Comparison of ENCODE assay signal across 25 mouse cellular contexts in genomic region chr1:80499264-80499663, GRCm38 (mm10). TPM values are rescaled to one million over a fixed set of nuclear protein-coding genes. Genes with fewer than 3 reads are reported as not detected.
DNase-seq lines count a peak whose midpoint lies in the region; ATAC-seq and TF ChIP-seq lines count a peak whose summit lies in the region.
"Had no signal": no experiment of that assay in that cellular context is flagged by ENCODE, and none has a peak within 500 bp of the region (broad histone marks: within the 10 kb centered on the region; RNA-seq: fewer than 3 reads in every experiment).

No protein-coding gene starts in this region.

- H3K27ac ChIP-seq in forebrain, embryonic 13.5 days, result no peak overlapping the region
- no peak overlapping the region for H3K27ac ChIP-seq in forebrain, embryonic 10.5 days
- H3K27ac ChIP-seq in hindbrain, embryonic 15.5 days (replicated peaks), result no peak overlapping the region
- H3K27ac ChIP-seq in hindbrain, embryonic 10.5 days, result no peak overlapping the region
- H3K27ac ChIP-seq in hindbrain, embryonic 16.5 days (ENCODE audit: low read depth, low read length), result no peak overlapping the region
- no peak overlapping the region for H3K27ac ChIP-seq in midbrain, postnatal 0 days (ENCODE audit: low read depth, low read length)
- H3K27ac ChIP-seq: embryonic facial prominence, embryonic 13.5 days; forebrain, embryonic 15.5 days; heart, adult 2 months; intestine, embryonic 15.5 days had no signal

- H3K4me1 ChIP-seq in forebrain, embryonic 13.5 days, result no peaks in the 10 kb centered on the region
- no peaks in the 10 kb centered on the region for H3K4me1 ChIP-seq in forebrain, embryonic 10.5 days
- no peaks in the 10 kb centered on the region for H3K4me1 ChIP-seq in hindbrain, embryonic 15.5 days (replicated peaks)
- 0 out of 2 replicates have a peak, but pooled peaks cover 4% of the 10 kb centered on the region for H3K4me1 ChIP-seq in hindbrain, embryonic 10.5 days (replicated peaks)
- no peaks in the 10 kb centered on the region for H3K4me1 ChIP-seq in hindbrain, embryonic 16.5 days (ENCODE audit: control insufficient read depth, insufficient read depth, low read depth, low read length)
- no peaks in the 10 kb centered on the region for H3K4me1 ChIP-seq in midbrain, postnatal 0 days (ENCODE audit: insufficient read depth, low read length)
- H3K4me1 ChIP-seq: heart, embryonic 12.5 days; intestine, embryonic 15.5 days had no signal

- no peak overlapping the region for H3K4me2 ChIP-seq in forebrain, embryonic 13.5 days
- no peak overlapping the region for H3K4me2 ChIP-seq in hindbrain, embryonic 15.5 days
- no peak overlapping the region for H3K4me2 ChIP-seq in hindbrain, embryonic 16.5 days (ENCODE audit: low read length)
- H3K4me2 ChIP-seq in midbrain, postnatal 0 days (ENCODE audit: low read depth, low read length, poor library complexity, severe bottlenecking), result no peak overlapping the region
- H3K4me2 ChIP-seq: embryonic facial prominence, embryonic 13.5 days; forebrain, embryonic 15.5 days; heart, embryonic 12.5 days; intestine, embryonic 15.5 days had no signal

- ATAC-seq in forebrain, embryonic 13.5 days, result 0 out of 2 replicates have a peak, but pooled peaks have one; percentile 27
- ATAC-seq in hindbrain, embryonic 15.5 days (ENCODE audit: low FRiP score, low read depth), result peak; percentile 61
- ATAC-seq in hindbrain, embryonic 16.5 days, result peak; percentile 64; the same call in 1 of the 2 replicates
- peak; percentile 52 for ATAC-seq in midbrain, postnatal 0 days (ENCODE audit: low FRiP score)
- ATAC-seq: CD4-positive, CD25-positive, alpha-beta regulatory T cell, adult 4 months; forebrain, embryonic 15.5 days; intestine, embryonic 15.5 days had no signal

- no peak for DNase-seq in forebrain, embryonic 10.5 days (ENCODE audit: extremely low spot score, low spot score)
- no peak for DNase-seq in hindbrain, embryonic 10.5 days (ENCODE audit: low spot score)
- peak; percentile 22 for DNase-seq in midbrain, postnatal 0 days (ENCODE audit: low spot score)
- no peak for DNase-seq in left cerebral cortex, postnatal 25 days (ENCODE audit: low spot score in 2 of 2)
- DNase-seq: adrenal gland, postnatal 10 days; B cell, adult 2 months; cerebellum, adult 11-12 months; cerebellum, adult 9-11 months; cerebellum, postnatal 36 days; gastrocnemius, postnatal 14 days; heart, adult 2 months had no signal

- no peak overlapping the region for H3K4me3 ChIP-seq in forebrain, embryonic 13.5 days
- no peak overlapping the region for H3K4me3 ChIP-seq in forebrain, embryonic 10.5 days
- no peak overlapping the region for H3K4me3 ChIP-seq in hindbrain, embryonic 15.5 days
- H3K4me3 ChIP-seq in hindbrain, embryonic 10.5 days, result no peak overlapping the region
- H3K4me3 ChIP-seq in hindbrain, embryonic 16.5 days (ENCODE audit: low read length), result no peak overlapping the region
- no peak overlapping the region for H3K4me3 ChIP-seq in midbrain, postnatal 0 days (ENCODE audit: low read depth, low read length)
- H3K4me3 ChIP-seq: embryonic facial prominence, embryonic 13.5 days; forebrain, embryonic 15.5 days; heart, adult 2 months; heart, embryonic 12.5 days; intestine, embryonic 15.5 days had no signal

- H3K36me3 ChIP-seq in forebrain, embryonic 13.5 days (ENCODE audit: poor library complexity, severe bottlenecking), result no peaks in the 10 kb centered on the region
- no peaks in the 10 kb centered on the region for H3K36me3 ChIP-seq in forebrain, embryonic 10.5 days (replicated peaks)
- H3K36me3 ChIP-seq in hindbrain, embryonic 15.5 days, result no peaks in the 10 kb centered on the region
- H3K36me3 ChIP-seq in hindbrain, embryonic 10.5 days, result no peaks in the 10 kb centered on the region
- H3K36me3 ChIP-seq in hindbrain, embryonic 16.5 days (ENCODE audit: control insufficient read depth, insufficient read depth, low read length), result no peaks in the 10 kb centered on the region
- no peaks in the 10 kb centered on the region for H3K36me3 ChIP-seq in midbrain, postnatal 0 days (ENCODE audit: insufficient read depth, low read length)
- H3K36me3 ChIP-seq: embryonic facial prominence, embryonic 13.5 days; forebrain, embryonic 15.5 days; G1E; heart, embryonic 12.5 days; intestine, embryonic 15.5 days had no signal

- H3K9me3 ChIP-seq in forebrain, embryonic 13.5 days (replicated peaks), result no peaks in the 10 kb centered on the region
- no peaks in the 10 kb centered on the region for H3K9me3 ChIP-seq in forebrain, embryonic 10.5 days
- H3K9me3 ChIP-seq in hindbrain, embryonic 15.5 days, result no peaks in the 10 kb centered on the region
- H3K9me3 ChIP-seq in hindbrain, embryonic 10.5 days, result no peaks in the 10 kb centered on the region
- H3K9me3 ChIP-seq in hindbrain, embryonic 16.5 days (ENCODE audit: control insufficient read depth, low read length), result no peaks in the 10 kb centered on the region
- no peaks in the 10 kb centered on the region for H3K9me3 ChIP-seq in midbrain, postnatal 0 days (ENCODE audit: low read length)
- H3K9me3 ChIP-seq: embryonic facial prominence, embryonic 13.5 days; forebrain, embryonic 15.5 days; heart, embryonic 12.5 days; intestine, embryonic 15.5 days had no signal

- WGBS in forebrain, embryonic 13.5 days, result 52% methylated on average over 7 of the region's 7 CpGs
- 91% methylated on average over 7 of the region's 7 CpGs for WGBS in forebrain, embryonic 10.5 days
- 40% methylated on average over 7 of the region's 7 CpGs for WGBS in hindbrain, embryonic 15.5 days
- WGBS in hindbrain, embryonic 10.5 days, result 62% methylated on average over 7 of the region's 7 CpGs
- WGBS in hindbrain, embryonic 16.5 days, result 31% methylated on average over 7 of the region's 7 CpGs
- 35% methylated on average over 7 of the region's 7 CpGs for WGBS in midbrain, postnatal 0 days

- no peak for TF ChIP-seq CTCF in midbrain, postnatal 0 days (IDR thresholded peaks at IDR 0.05)

- intact Hi-C loops in left cerebral cortex, postnatal 25 days (cut with DNase I), result no loop called here

- H3K9ac ChIP-seq in forebrain, embryonic 13.5 days, result no peak overlapping the region
- H3K9ac ChIP-seq in hindbrain, embryonic 15.5 days, result no peak overlapping the region
- H3K9ac ChIP-seq in hindbrain, embryonic 16.5 days (ENCODE audit: low read depth, low read length), result no peak overlapping the region
- H3K9ac ChIP-seq in midbrain, postnatal 0 days (replicated peaks; ENCODE audit: low read length, poor library complexity, severe bottlenecking), result no peak overlapping the region
- H3K9ac ChIP-seq: embryonic facial prominence, embryonic 13.5 days; forebrain, embryonic 15.5 days; heart, embryonic 12.5 days; intestine, embryonic 15.5 days had no signal

- no peaks in the 10 kb centered on the region for H3K27me3 ChIP-seq in forebrain, embryonic 13.5 days
- no peaks in the 10 kb centered on the region for H3K27me3 ChIP-seq in forebrain, embryonic 10.5 days (ENCODE audit: poor library complexity, severe bottlenecking)
- no peaks in the 10 kb centered on the region for H3K27me3 ChIP-seq in hindbrain, embryonic 15.5 days
- no peaks in the 10 kb centered on the region for H3K27me3 ChIP-seq in hindbrain, embryonic 10.5 days (ENCODE audit: insufficient read depth, poor library complexity, severe bottlenecking)
- H3K27me3 ChIP-seq in hindbrain, embryonic 16.5 days (replicated peaks; ENCODE audit: control insufficient read depth, insufficient read depth, low read length), result no peaks in the 10 kb centered on the region
- H3K27me3 ChIP-seq in midbrain, postnatal 0 days (ENCODE audit: insufficient read depth, low read length), result no peaks in the 10 kb centered on the region
- H3K27me3 ChIP-seq: embryonic facial prominence, embryonic 13.5 days; forebrain, embryonic 15.5 days; heart, embryonic 12.5 days; intestine, embryonic 15.5 days had no signal

RNA-seq across cellular contexts. Expression of gene Gm45261, which starts 38.0 kb away (rescaled TPM):
- polyA plus RNA-seq in forebrain, embryonic 13.5 days (2015; fragmentation: Nextera tagmentation; extraction: Ambion mirVana), result not detected in 2 replicates
- polyA plus RNA-seq in forebrain, embryonic 10.5 days (2016; fragmentation: Nextera tagmentation; extraction: Ambion mirVana), result not detected in 2 replicates
- not detected in 2 replicates for polyA plus RNA-seq in hindbrain, embryonic 15.5 days (2015; fragmentation: Nextera tagmentation; extraction: Ambion mirVana)
- polyA plus RNA-seq in hindbrain, embryonic 10.5 days (2016; fragmentation: Nextera tagmentation; extraction: Ambion mirVana), result not detected in 2 replicates
- polyA plus RNA-seq in hindbrain, embryonic 16.5 days (2015; fragmentation: Nextera tagmentation; extraction: Ambion mirVana), result not detected in 2 replicates
- total RNA-seq in midbrain, postnatal 0 days (2014; rRNA removed), result not detected in 2 replicates
- not detected in 2 replicates for polyA plus RNA-seq in midbrain, postnatal 0 days (2015; fragmentation: Nextera tagmentation; extraction: Ambion mirVana)
- not detected for total RNA-seq in left cerebral cortex, postnatal 25 days (2021)
- total RNA-seq: adrenal gland, postnatal 10 days; adrenal gland, postnatal 4 days; G1E; gastrocnemius, adult 18-20 months; gastrocnemius, postnatal 14 days; heart, adult 2 months; heart, postnatal 25 days had no signal
- polyA plus RNA-seq: CD4-positive, CD25-positive, alpha-beta regulatory T cell, adult 4 months; embryonic facial prominence, embryonic 13.5 days; forebrain, embryonic 15.5 days; G1E; gonadal fat pad, adult 2 months; heart, adult 2 months; heart, embryonic 12.5 days; heart, embryonic 16.5 days; intestine, embryonic 15.5 days had no signal
